Mouse (Mus musculus) testis, adult 2 months (tissue): ENCODE measurements around the gene Med27.

Source experiments
- CTCF ChIP-seq: fragments of 200-500 bp; IDR thresholded peaks from 2 replicates; pipeline ENCODE4 v1.5.1; 2012; ENCODE audit warnings: low read depth, mild to moderate bottlenecking, inconsistent platforms, low read length, moderate library complexity; ENCODE audit not compliant: control insufficient read depth, insufficient read depth, insufficient replicate concordance
- POLR2A ChIP-seq: fragments of 200-500 bp; IDR thresholded peaks from 2 replicates; pipeline ENCODE4 v1.6.1; 2012; ENCODE audit warnings: low read depth, mild to moderate bottlenecking, inconsistent platforms, low read length, moderate library complexity; ENCODE audit not compliant: control insufficient read depth

GRCm38 (mm10) chr2:29468517-29468936, 121.9 kb downstream of the Med27 start:
- TF ChIP-seq POLR2A (no peak), CTCF (no peak)
